Mouse (Mus musculus): Measurements from ENCODE around the gene Dock11.

Dock11 gene

DNA sequence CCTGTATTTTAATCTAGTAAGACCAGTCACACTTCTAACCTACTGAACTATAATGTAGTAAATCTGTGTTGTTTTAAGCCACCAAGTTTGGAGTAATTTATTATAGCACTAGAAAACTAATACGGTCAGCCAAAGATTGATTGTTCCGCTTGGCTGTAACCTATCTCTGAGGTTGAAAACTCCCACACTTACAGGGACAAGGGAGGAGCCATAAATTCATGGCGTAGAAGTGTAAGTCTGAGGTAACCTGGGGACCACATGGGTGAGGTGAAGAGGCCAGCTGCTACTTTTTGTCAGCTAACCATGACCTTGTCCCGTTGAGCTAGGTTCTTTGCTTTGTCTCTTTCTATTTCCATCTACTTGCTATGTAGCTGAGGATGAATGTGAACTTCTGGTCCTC lies 61.5 kb downstream of the Dock11 start:
- DNase-seq (ENCODE audit: low spot score in 2 of 2): no peak

DNA sequence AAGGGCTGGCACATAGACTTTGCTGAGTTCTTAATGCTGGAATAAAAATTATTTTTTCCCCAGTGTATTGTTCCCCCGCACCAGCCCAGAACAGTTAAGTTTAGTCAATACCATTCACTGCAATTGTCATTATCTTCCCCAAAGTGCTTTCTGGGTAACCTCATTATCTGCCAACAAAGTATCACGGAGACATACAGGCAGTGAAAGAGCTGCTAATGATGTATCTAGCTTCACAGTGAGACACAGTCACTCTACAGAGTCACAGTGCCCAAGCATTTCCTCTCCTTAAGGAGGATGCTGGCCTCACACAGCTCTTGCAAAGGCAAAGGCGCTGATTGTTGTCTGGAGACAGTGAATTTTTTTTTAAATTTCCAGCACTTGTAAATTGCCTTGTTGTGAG lies 63.3 kb downstream of the Dock11 start:
- no peak for DNase-seq (ENCODE audit: low spot score in 2 of 2)

GRCm38 (mm10) chrX:35952521-35953095 lies 64.0 kb downstream of the Dock11 start:
- DNase-seq (ENCODE audit: low spot score in 2 of 2): no peak

GRCm38 (mm10) chrX:35956236-35956635 lies 67.6 kb downstream of the Dock11 start:
- no peak for DNase-seq (ENCODE audit: low spot score in 2 of 2)

- DNase-seq (ENCODE audit: low spot score in 2 of 2): no peak
Observed at GRCm38 (mm10) chrX:35963087-35963486, 74.5 kb downstream of the Dock11 start.

DNA sequence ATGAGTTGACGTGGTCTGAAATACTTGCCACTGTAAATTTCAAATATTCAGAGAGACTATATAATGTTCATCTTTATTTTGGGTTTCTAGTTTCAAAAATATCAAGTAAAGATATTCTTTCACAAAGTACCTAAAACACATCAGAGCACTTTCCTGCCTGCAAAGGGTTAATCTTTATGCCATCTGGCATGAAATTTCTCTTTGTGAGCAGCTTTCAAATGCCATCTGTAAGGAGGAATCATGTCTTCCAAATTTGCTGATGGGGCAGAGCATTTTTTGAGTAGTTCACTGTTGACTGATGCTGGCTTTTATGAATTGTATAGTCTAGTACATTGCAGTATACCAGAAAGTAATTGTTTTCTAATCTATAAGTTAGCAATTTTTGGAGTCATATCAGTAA lies 80.6 kb downstream of the Dock11 start:
- no peak for DNase-seq (ENCODE audit: low spot score in 2 of 2)

DNA sequence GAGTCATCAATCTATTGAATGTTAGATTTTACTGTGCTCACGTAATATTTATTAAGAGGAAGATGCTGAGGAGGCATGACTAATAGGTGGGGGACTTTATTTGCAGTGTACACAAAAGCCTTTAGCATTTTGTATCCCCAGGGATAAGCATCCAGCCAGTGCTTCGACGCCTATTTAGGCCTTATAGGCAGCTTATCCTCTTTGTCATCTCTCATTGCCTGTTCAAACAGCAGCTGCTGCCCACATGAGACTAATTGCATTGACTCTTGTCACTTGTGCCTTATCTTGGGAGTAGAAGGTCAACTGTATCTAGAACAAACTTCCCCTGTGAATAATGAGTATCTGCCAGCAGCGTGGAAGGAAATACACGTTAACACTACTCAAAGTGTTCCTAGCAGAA lies 88.0 kb downstream of the Dock11 start:
- no peak for DNase-seq (ENCODE audit: low spot score in 2 of 2)

- no peak for DNase-seq (ENCODE audit: low spot score in 2 of 2)
Observed at GRCm38 (mm10) chrX:35987981-35988380, 99.3 kb downstream of the Dock11 start.

DNA sequence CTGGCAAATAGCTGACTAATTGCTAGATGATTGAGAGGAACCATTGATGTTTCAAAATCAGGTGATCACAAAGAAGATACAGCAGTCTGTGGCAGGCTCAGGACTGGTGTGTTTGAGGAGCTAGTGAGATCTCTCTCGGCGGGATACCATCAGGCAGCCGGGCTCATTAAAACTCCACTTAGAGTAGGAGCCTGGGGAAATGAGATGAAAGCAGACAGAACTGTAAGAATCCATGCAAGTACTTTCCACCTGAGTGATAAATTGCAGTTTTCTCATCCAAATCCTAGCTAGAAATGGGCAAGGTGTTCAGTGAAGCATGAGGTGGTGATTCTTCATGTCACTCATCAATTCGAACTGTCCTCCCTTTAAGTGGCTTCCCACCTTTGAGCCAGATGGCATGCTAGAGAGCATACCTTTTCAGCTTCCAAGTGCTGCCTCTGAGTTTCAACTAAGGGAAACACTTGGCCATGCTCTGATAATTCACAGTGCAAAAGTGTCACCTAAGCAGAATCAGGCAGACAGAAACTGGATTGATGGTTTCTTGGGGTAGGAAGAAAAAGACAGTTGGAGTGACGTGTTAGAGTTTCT lies 102.0 kb downstream of the Dock11 start:
- DNase-seq (ENCODE audit: low spot score in 2 of 2): no peak

DNA sequence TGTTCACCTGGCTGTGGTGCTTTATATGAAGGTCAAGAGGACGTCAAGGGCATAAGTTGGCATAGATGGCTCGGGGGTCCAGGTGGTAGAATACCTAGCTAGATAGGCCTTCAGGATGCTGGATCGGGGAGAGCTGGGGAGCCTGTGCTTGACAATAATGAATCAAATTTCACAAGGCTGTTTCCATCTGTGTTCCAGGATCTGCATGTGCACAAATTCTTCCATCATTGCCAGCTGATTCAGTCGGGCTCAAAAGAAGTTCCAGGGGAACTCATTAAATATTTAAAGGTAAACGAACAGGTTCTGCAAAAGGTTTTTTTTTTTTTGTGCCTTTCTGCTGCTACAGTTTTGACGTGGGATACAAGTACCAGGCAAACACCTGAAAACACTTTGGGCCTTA lies 105.6 kb downstream of the Dock11 start:
- DNase-seq (ENCODE audit: low spot score in 2 of 2): no peak

DNA sequence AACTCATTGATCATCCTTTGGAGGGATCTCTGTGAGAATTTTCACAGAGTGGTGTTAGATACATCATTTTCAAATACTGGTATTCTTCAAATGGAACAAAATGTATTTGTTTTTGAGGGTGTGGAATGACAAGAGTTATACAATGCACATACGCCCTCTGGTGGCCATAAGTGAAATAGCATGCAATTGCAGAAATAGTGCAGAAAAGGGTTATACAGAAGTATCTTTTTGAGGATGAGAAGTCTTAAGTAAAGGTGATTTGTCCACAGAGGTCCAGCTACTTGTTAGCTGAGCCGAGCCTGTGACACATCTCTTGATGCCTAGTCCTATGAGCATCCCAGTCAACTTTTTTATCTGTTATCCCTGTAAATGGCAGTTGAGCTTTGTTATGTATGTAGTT lies 108.4 kb downstream of the Dock11 start:
- peak; percentile 2 to 11 for DNase-seq (ENCODE audit: low spot score in 2 of 2)

DNA sequence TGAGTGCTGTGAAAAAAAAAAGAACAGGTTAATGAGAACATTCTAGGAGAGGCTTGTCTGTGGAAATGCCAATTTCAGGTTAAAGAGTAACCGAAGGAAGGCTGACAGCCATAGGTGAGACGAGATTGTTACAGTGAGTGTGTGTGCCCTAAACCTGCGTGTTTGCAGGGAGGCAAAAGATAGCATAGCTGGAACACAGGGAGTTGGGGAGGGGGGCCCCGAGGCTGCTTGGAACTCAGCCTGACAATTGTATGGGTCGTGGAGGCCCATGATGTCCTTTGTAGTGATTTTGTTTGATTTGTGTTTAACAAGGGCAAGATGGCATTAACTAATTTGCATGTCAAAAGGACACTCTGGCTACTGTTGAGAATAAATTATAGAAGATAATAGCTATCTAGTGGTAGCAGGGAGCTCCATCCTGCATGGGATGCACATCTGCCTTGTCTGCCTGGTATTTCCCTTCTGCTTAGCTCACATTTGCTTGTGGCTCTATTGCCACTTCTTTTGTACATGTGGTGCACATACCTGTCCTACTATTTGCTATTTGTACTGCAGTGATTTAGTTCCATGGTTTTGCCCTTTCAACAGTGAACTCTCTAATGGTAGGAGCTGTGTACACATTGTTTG lies 109.3 kb downstream of the Dock11 start:
- no peak for DNase-seq (ENCODE audit: low spot score in 2 of 2)

DNA sequence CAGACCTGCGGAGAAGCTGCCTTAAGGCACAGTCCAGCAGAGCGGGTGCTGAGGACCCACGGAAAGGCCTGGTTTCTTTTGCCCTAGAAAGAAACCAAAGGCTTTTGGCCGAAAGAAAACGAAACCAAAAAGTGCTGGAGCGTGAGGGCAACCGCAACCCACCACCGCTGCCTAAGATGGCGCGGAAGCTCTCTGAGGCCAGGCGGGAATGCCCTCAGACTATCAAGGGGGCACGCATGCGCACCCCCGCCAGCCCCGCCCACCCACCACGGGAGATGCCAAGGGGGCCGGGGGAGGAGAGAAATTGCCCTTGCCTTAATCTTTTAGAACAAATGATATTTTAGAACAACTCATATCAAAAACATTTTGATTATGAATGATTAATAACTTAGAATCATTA lies 137.0 kb downstream of the Dock11 start:
- DNase-seq (ENCODE audit: low spot score in 2 of 2): no peak

- no peak for DNase-seq (ENCODE audit: low spot score in 2 of 2)
Observed at GRCm38 (mm10) chrX:36031113-36031512, 142.5 kb downstream of the Dock11 start.

- DNase-seq (ENCODE audit: low spot score in 2 of 2): no peak
Observed at GRCm38 (mm10) chrX:36034045-36034444, 145.4 kb downstream of the Dock11 start.

DNA sequence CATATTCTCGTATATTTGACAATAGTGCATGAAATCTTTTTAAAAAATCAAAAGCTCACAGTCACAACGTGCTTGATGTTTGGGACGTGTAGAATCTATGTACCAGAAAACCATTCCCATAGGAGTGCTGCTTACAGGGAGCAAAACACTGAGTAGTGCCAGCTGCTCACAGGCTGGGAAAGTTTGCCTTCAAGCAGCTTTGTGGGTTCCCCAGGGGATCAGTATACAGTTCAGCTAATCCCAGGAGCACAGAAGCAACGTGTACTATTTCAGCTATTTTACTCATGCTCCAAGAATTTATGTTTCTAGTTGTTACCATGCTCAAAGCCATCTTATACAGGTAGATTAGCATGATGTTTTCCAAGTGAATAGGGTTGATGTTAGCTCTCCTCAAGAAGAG lies 157.1 kb downstream of the Dock11 start:
- DNase-seq (ENCODE audit: low spot score in 2 of 2): no peak

- DNase-seq (ENCODE audit: low spot score in 2 of 2): no peak
Observed at GRCm38 (mm10) chrX:36047451-36047850, 158.8 kb downstream of the Dock11 start.

GRCm38 (mm10) chrX:36050312-36050711 lies 161.7 kb downstream of the Dock11 start:
- no peak for DNase-seq (ENCODE audit: low spot score in 2 of 2)

- DNase-seq (ENCODE audit: low spot score in 2 of 2): no peak
Observed at GRCm38 (mm10) chrX:36073997-36074396, 185.4 kb downstream of the Dock11 start.

DNA sequence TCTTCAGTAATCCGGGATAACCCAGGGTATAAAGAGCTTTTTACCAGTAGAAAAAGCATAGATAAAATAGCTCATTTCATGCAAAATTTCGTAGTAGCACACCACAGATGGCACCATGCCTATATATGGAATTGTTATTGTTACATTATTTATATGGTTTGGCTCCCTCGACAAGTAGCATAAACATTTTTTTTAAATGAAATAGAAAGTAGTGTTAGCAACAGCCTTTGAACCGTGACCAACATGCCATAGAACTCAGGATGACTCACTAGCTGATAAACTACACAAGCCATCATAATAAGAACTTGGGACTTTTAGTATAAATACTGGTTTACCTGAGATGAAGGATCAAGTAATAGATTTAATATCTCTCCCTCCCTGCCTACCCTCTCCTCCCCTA lies 188.5 kb downstream of the Dock11 start:
- DNase-seq (ENCODE audit: low spot score in 2 of 2): no peak

GRCm38 (mm10) chrX:36082917-36083316 lies 194.3 kb downstream of the Dock11 start:
- DNase-seq (ENCODE audit: low spot score in 2 of 2): peak in 1 of 2 experiments; percentile 1

GRCm38 (mm10) chrX:36088464-36089256 lies 200.0 kb downstream of the Dock11 start:
- DNase-seq (ENCODE audit: low spot score in 2 of 2): no peak

DNA sequence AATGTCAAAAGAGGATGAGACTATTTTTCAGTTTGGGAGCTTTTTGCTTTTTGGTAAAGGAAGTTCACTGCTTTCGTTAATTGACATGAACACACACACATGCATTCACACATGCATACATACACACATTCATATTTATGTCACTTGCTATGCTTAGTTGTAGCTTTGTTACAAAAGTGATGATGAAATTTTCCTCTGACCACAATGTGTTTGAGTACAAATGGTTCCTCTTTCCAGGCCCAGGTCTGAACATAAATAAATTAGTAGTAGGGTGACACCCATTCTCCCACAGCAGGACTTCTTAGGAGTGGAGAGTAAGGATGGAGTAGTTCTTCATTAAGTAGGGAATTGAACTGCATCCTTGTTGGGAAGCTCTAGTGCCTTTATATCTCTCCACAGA lies 212.3 kb downstream of the Dock11 start:
- DNase-seq (ENCODE audit: low spot score in 2 of 2): no peak
